Mouse (Mus musculus) kidney, postnatal 0 days (tissue): ENCODE data around the gene Pds5a. TPM values are rescaled to one million over a fixed set of nuclear protein-coding genes. Genes with fewer than 3 reads are reported as not detected.
"Not testable (repeated sequence)": the region's sequence is repeated elsewhere in the genome, so short reads cannot be mapped to it uniquely, and the experiment has no call there.

Experiments
- ATAC-seq: fragments of 200-750 bp; cut with Nextera tagmentation; replicated peaks from 2 replicates; pipeline ENCODE4 v1.8.0; 2017; ENCODE audit warnings: low read depth, moderate number of reproducible peaks, moderate TSS enrichment, moderate library complexity; ENCODE audit not compliant: low FRiP score
- DNase-seq: peaks from one replicate; pipeline ENCODE4 v3.0.0-alpha.2; 2016; ENCODE audit warnings: low spot score
- H3K27ac ChIP-seq: fragments of 300-500 bp; sonication (generic); 2 replicates; pipeline ENCODE4 v1.5.1; 2014; ENCODE audit warnings: mild to moderate bottlenecking
- H3K27me3 ChIP-seq: fragments of 300-500 bp; sonication (generic); 2 replicates; pipeline ENCODE4 v1.6.1; 2014; ENCODE audit warnings: low read length, mixed read lengths; ENCODE audit not compliant: insufficient read depth
- H3K36me3 ChIP-seq: fragments of 300-500 bp; sonication (generic); 2 replicates; pipeline ENCODE4 v1.6.1; 2014; ENCODE audit warnings: low read length, mixed read lengths; ENCODE audit not compliant: insufficient read depth
- H3K4me1 ChIP-seq: fragments of 300-500 bp; sonication (generic); replicated peaks from 2 replicates; pipeline ENCODE4 v1.6.1; 2014; ENCODE audit warnings: antibody characterized with exemption, low read length, mixed read lengths; ENCODE audit not compliant: insufficient read depth
- H3K4me2 ChIP-seq: fragments of 300-500 bp; sonication (generic); 2 replicates; pipeline ENCODE4 v1.6.1; 2014; ENCODE audit warnings: mild to moderate bottlenecking, low read length, moderate library complexity, mixed read lengths
- H3K4me3 ChIP-seq: fragments of 300-500 bp; sonication (generic); replicated peaks from 2 replicates; pipeline ENCODE4 v1.5.1; 2014; ENCODE audit warnings: low read depth, low read length
- H3K9ac ChIP-seq: fragments of 300-500 bp; sonication (generic); 2 replicates; pipeline ENCODE4 v1.6.1; 2014; ENCODE audit warnings: low read depth, low read length
- H3K9me3 ChIP-seq: fragments of 300-500 bp; sonication (generic); replicated peaks from 2 replicates; pipeline ENCODE4 v1.6.1; 2016; ENCODE audit warnings: low read length, inconsistent platforms, mixed read lengths
- CTCF ChIP-seq: IDR thresholded peaks from 2 replicates; pipeline ENCODE4 v1.5.1; 2016; ENCODE audit warnings: antibody characterized with exemption, low read depth, mild to moderate bottlenecking, moderate library complexity
- WGBS: fragments of 180-500 bp; shearing (Covaris S2); extraction: QIAGEN DNeasy Blood & Tissue Kit; methylation state at CpG from one replicate; pipeline ENCODE4 v1.1.7; 2014; 5-methylcytosine and 5-hydroxymethylcytosine counted together
- polyA plus RNA-seq: library from polyadenylated mRNA; unstranded; fragments of >200 nt; fragmentation: Nextera tagmentation; extraction: Ambion mirVana; gene quantifications from 2 replicates; pipeline ENCODE4 v1.2.1, GENCODE M21; 2015

Pds5a gene
- polyA plus RNA-seq, 1 experiment from 2014 or later, result 35.2 TPM

- DNase-seq, result peak; percentile 90
- peak overlapping the region; percentile 53 for H3K9ac ChIP-seq
- peak overlapping the region; percentile 27 for H3K4me3 ChIP-seq
- 2% methylated on average over 23 of the region's 23 CpGs for WGBS
- no peaks in the 10 kb centered on the region for H3K27me3 ChIP-seq
- H3K9me3 ChIP-seq, result no peaks in the 10 kb centered on the region
- peak overlapping the region; percentile 71 for H3K4me2 ChIP-seq
- H3K4me1 ChIP-seq, result peaks cover 4% of the 10 kb centered on the region; the same call in 1 of the 2 replicates
- peak overlapping the region; percentile 93 for H3K27ac ChIP-seq
- TF ChIP-seq CTCF, result peak; percentile 64
- no peaks in the 10 kb centered on the region for H3K36me3 ChIP-seq
- ATAC-seq, result peak; percentile 86
Observed at GRCm38 (mm10) chr5:65724311-65725054, 26.4 kb upstream of the Pds5a start.

GRCm38 (mm10) chr5:65718368-65718767 is 20.3 kb upstream of the Pds5a start:
- H3K4me3 ChIP-seq, result no peak overlapping the region
- H3K27ac ChIP-seq, result no peak overlapping the region
- no peaks in the 10 kb centered on the region for H3K27me3 ChIP-seq
- H3K9me3 ChIP-seq, result no peaks in the 10 kb centered on the region
- no peak overlapping the region for H3K9ac ChIP-seq
- DNase-seq, result peak; percentile 24
- no peak for ATAC-seq
- TF ChIP-seq CTCF, result no peak
- H3K4me2 ChIP-seq, result no peak overlapping the region
- no peaks in the 10 kb centered on the region for H3K4me1 ChIP-seq
- WGBS, result 43% methylated on average over 3 of the region's 3 CpGs
- H3K36me3 ChIP-seq, result no peaks in the 10 kb centered on the region

GRCm38 (mm10) chr5:65717903-65718211 is 19.8 kb upstream of the Pds5a start:
- 95% methylated on average over 8 of the region's 8 CpGs for WGBS
- not testable (repeated sequence) for H3K9me3 ChIP-seq, DNase-seq, H3K36me3 ChIP-seq, H3K27ac ChIP-seq, ATAC-seq, H3K27me3 ChIP-seq, H3K4me3 ChIP-seq, H3K9ac ChIP-seq, H3K4me1 ChIP-seq, H3K4me2 ChIP-seq

- 71% methylated on average over 18 of the region's 18 CpGs for WGBS
- Histone ChIP-seq H3K27me3 (no peaks in the 10 kb centered on the region), H3K27ac (no peak overlapping the region), H3K9me3 (no peaks in the 10 kb centered on the region), H3K4me1 (no peaks in the 10 kb centered on the region), H3K36me3 (no peaks in the 10 kb centered on the region), H3K4me3 (no peak overlapping the region), H3K9ac (no peak overlapping the region), H3K4me2 (no peak overlapping the region)
- DNase-seq (peak; percentile 21), ATAC-seq (no peak)
- TF ChIP-seq CTCF, result no peak
Observed at GRCm38 (mm10) chr5:65717063-65717902, 19.2 kb upstream of the Pds5a start.

GRCm38 (mm10) chr5:65715084-65715483 is 17.0 kb upstream of the Pds5a start:
- Histone ChIP-seq H3K27ac (no peak overlapping the region), H3K9me3 (no peaks in the 10 kb centered on the region), H3K4me1 (no peaks in the 10 kb centered on the region), H3K4me3 (no peak overlapping the region), H3K36me3 (no peaks in the 10 kb centered on the region), H3K27me3 (no peaks in the 10 kb centered on the region), H3K9ac (no peak overlapping the region), H3K4me2 (no peak overlapping the region)
- 88% methylated on average over 6 of the region's 6 CpGs for WGBS
- ATAC-seq (no peak), DNase-seq (no peak)
- TF ChIP-seq CTCF, result no peak

- no peaks in the 10 kb centered on the region for H3K4me1 ChIP-seq
- ATAC-seq, result no peak
- H3K4me2 ChIP-seq, result no peak overlapping the region
- no peak overlapping the region for H3K4me3 ChIP-seq
- H3K27me3 ChIP-seq, result no peaks in the 10 kb centered on the region
- no peak for DNase-seq
- 92% methylated on average over 1 of the region's 1 CpGs for whole genome bisulfite sequencing
- no peaks in the 10 kb centered on the region for H3K36me3 ChIP-seq
- no peaks in the 10 kb centered on the region for H3K9me3 ChIP-seq
- H3K9ac ChIP-seq, result no peak overlapping the region
- no peak for TF ChIP-seq CTCF
- no peak overlapping the region for H3K27ac ChIP-seq
Observed at GRCm38 (mm10) chr5:65711463-65711862, 13.4 kb upstream of the Pds5a start.
